In genomic region chr10:44358816-44359215, GRCm38 (mm10) we compare ENCODE assay signal across 19 mouse cellular contexts.
"Had no signal": no experiment of that assay in that cellular context is flagged by ENCODE, and none has a peak within 500 bp of the region (broad histone marks: within the 10 kb centered on the region; RNA-seq: fewer than 3 reads in every experiment).

No protein-coding gene starts in this region.

- ATAC-seq: liver, postnatal 0 days; midbrain, embryonic 15.5 days had no signal

- H3K36me3 ChIP-seq: limb, embryonic 10.5 days; limb, embryonic 13.5 days; midbrain, embryonic 15.5 days; neural tube, embryonic 13.5 days had no signal

- H3K9me3 ChIP-seq: limb, embryonic 10.5 days; limb, embryonic 13.5 days; megakaryocyte, embryonic 14.5 days; midbrain, embryonic 10.5 days; midbrain, embryonic 15.5 days; neural tube, embryonic 13.5 days had no signal

- DNase-seq: kidney, adult 11 months; kidney, adult 9 months; kidney, postnatal 25 days; layer of hippocampus, adult 9-11 months; liver; liver, postnatal 0 days; lung, embryonic 14.5 days; lung, postnatal 36 days; thymus, adult 18-20 months; thymus, postnatal 36 days had no signal

- H3K27me3 ChIP-seq: limb, embryonic 13.5 days; megakaryocyte, embryonic 14.5 days; midbrain, embryonic 15.5 days; neural tube, embryonic 13.5 days had no signal

- H3K4me3 ChIP-seq: layer of hippocampus, adult 2 months; limb, embryonic 10.5 days; limb, embryonic 13.5 days; megakaryocyte, embryonic 14.5 days; midbrain, embryonic 10.5 days; midbrain, embryonic 15.5 days; neural tube, embryonic 13.5 days had no signal

- H3K27ac ChIP-seq: kidney, postnatal 0 days; layer of hippocampus, adult 2 months; limb, embryonic 10.5 days; limb, embryonic 13.5 days; liver, embryonic 14.5 days; midbrain, embryonic 10.5 days; midbrain, embryonic 15.5 days; neural tube, embryonic 13.5 days had no signal

- H3K4me2 ChIP-seq: limb, embryonic 13.5 days; lung, embryonic 14.5 days; midbrain, embryonic 15.5 days; neural tube, embryonic 13.5 days had no signal

- H3K9ac ChIP-seq: limb, embryonic 13.5 days; liver, embryonic 14.5 days; liver, postnatal 0 days; lung, embryonic 14.5 days; midbrain, embryonic 15.5 days; neural tube, embryonic 13.5 days had no signal
